Mouse (Mus musculus) forebrain, postnatal 0 days (tissue): Measurements from ENCODE around the gene Sh3pxd2a. TPM values are rescaled to one million over a fixed set of nuclear protein-coding genes. Genes with fewer than 3 reads are reported as not detected.
A peak's percentile ranks its signal among the peaks of the same experiment; 100 is the strongest.

ENCODE experiments used
- ATAC-seq: fragments of 200-750 bp; cut with Nextera tagmentation; 2 replicates; pipeline ENCODE4 v1.8.0; 2017; ENCODE audit warnings: mild to moderate bottlenecking, moderate library complexity
- DNase-seq: peaks from one replicate; pipeline ENCODE4 v3.0.0-alpha.2; 2015
- H3K27ac ChIP-seq: fragments of 300-500 bp; sonication (generic); 2 replicates; pipeline ENCODE4 v1.5.1; 2014; ENCODE audit warnings: low read depth, mild to moderate bottlenecking, antibody characterized with exemption, low read length, moderate library complexity, mixed read lengths
- H3K27me3 ChIP-seq: fragments of 300-500 bp; sonication (generic); 2 replicates; pipeline ENCODE4 v1.6.1; 2014; ENCODE audit warnings: mild to moderate bottlenecking, low read length, mixed read lengths; ENCODE audit not compliant: insufficient read depth
- H3K36me3 ChIP-seq: fragments of 300-500 bp; sonication (generic); 2 replicates; pipeline ENCODE4 v1.6.1; 2014; ENCODE audit warnings: mild to moderate bottlenecking, moderate library complexity; ENCODE audit not compliant: insufficient read depth
- H3K4me1 ChIP-seq: fragments of 300-500 bp; sonication (generic); 2 replicates; pipeline ENCODE4 v1.6.1; 2014; ENCODE audit warnings: antibody characterized with exemption; ENCODE audit not compliant: insufficient read depth
- H3K4me2 ChIP-seq: fragments of 300-500 bp; sonication (generic); 2 replicates; pipeline ENCODE4 v1.6.1; 2014; ENCODE audit warnings: low read depth, mild to moderate bottlenecking, moderate library complexity
- H3K4me3 ChIP-seq: fragments of 300-500 bp; sonication (generic); 2 replicates; pipeline ENCODE4 v1.5.1; 2014; ENCODE audit warnings: low read depth, low read length, mixed read lengths
- H3K9ac ChIP-seq: fragments of 300-500 bp; sonication (generic); 2 replicates; pipeline ENCODE4 v1.6.1; 2014; ENCODE audit warnings: mild to moderate bottlenecking
- H3K9me3 ChIP-seq: fragments of 300-500 bp; sonication (generic); 2 replicates; pipeline ENCODE4 v1.6.1; 2016; ENCODE audit warnings: low read length
- CTCF ChIP-seq: sonication (generic); IDR thresholded peaks from 2 replicates; pipeline ENCODE4 v1.5.1; 2016; ENCODE audit warnings: antibody characterized with exemption, control low read depth, low read depth
- WGBS: fragments of 180-500 bp; shearing (Covaris S2); extraction: QIAGEN DNeasy Blood & Tissue Kit; methylation state at CpG from one replicate; pipeline ENCODE4 v1.1.7; 2014; 5-methylcytosine and 5-hydroxymethylcytosine counted together
- polyA plus RNA-seq: library from polyadenylated mRNA; unstranded; fragments of >200 nt; fragmentation: Nextera tagmentation; extraction: Ambion mirVana; gene quantifications from 2 replicates; pipeline ENCODE4 v1.2.1, GENCODE M21; 2015
- total RNA-seq: library from RNA; depleted of rRNA; stranded (reverse); fragments of >200 nt; gene quantifications from 2 replicates; pipeline ENCODE4 v1.2.3, GENCODE M21; 2014

Sh3pxd2a gene
- total and polyA plus RNA-seq, 2 experiments from 2014 or later = 1.2 to 20.8 TPM

DNA sequence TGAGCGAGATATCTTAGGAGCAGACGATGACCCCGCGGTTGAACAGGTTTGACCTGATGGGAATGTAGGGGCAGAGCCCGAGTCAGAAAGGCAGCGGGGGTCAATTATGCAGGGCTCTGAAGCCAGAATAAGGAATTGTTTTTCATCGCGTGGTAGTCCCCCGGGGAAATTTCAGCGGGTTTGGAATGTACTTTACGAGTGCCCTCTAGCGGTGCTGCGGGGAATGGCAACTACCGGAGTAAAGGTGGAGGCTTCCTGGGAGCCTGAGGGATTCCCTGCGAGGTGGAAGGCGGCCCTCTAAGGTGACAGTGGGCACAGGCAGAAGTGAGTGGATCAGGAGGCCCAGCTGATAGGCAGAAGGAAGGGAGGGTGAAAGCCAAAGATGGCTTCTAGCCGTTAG, 125.0 kb downstream of the Sh3pxd2a start:
- Histone ChIP-seq H3K4me2 (peak overlapping the region; percentile 54), H3K36me3 (no peaks in the 10 kb centered on the region), H3K4me1 (peaks cover 10% of the 10 kb centered on the region), H3K9ac (0 out of 2 replicates have a peak overlapping the region, but pooled peaks have one; percentile 2), H3K27me3 (peaks cover 16% of the 10 kb centered on the region), H3K27ac (no peak overlapping the region), H3K9me3 (no peaks in the 10 kb centered on the region), H3K4me3 (peak overlapping the region; percentile 32)
- TF ChIP-seq CTCF = peak; percentile 90
- 1% methylated on average over 17 of the region's 17 CpGs for WGBS
- peak; percentile 90 for DNase-seq
- ATAC-seq = no peak

DNA sequence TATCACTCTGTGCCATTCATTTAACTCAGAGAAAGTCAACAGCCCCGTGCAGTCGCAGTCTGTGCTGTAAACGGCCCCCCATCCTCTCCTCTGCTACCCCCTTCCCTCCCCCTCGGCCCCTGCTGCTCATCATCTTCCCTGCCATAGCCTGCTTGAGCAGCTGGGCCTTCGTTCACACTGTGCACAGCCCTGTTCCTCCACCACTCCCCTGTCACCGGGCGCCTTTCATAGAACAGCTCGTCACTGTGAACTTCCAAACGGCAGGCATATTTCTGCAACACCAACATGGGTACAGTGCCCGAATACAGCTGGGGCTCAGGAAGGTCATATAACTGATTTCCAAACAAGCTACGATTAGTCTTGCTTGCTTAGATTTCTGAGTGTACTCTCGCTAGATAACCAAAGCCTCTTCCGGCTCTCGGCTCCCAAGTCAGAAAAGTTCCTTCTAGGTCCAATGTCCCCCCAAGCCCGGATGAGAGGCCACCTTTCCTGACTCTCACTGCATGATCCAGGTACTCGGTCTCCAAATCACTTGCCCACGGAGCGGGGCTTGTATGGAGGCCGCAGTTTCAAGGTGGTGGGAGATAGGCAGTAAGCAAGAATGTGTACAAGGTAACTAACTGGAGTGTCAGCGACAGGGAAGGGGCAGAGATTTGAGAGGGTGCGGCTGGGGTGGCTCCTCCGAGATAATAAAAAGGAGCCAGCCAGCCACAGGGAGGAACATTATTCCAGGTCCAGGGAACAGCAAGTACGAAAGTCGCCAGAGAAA, 125.6 kb downstream of the Sh3pxd2a start:
- peak overlapping the region; percentile 32 for H3K4me3 ChIP-seq
- TF ChIP-seq CTCF = no peak
- H3K4me2 ChIP-seq = peak overlapping the region; percentile 54
- DNase-seq = peak; percentile 25
- peaks cover 11% of the 10 kb centered on the region for H3K27me3 ChIP-seq
- ATAC-seq = peak; percentile 35
- no peak overlapping the region for H3K27ac ChIP-seq
- peaks cover 10% of the 10 kb centered on the region for H3K4me1 ChIP-seq
- no peaks in the 10 kb centered on the region for H3K9me3 ChIP-seq
- H3K36me3 ChIP-seq = no peaks in the 10 kb centered on the region
- WGBS = 27% methylated on average over 24 of the region's 24 CpGs
- H3K9ac ChIP-seq = peak overlapping the region; percentile 31; the same call in 1 of the 2 replicates

DNA sequence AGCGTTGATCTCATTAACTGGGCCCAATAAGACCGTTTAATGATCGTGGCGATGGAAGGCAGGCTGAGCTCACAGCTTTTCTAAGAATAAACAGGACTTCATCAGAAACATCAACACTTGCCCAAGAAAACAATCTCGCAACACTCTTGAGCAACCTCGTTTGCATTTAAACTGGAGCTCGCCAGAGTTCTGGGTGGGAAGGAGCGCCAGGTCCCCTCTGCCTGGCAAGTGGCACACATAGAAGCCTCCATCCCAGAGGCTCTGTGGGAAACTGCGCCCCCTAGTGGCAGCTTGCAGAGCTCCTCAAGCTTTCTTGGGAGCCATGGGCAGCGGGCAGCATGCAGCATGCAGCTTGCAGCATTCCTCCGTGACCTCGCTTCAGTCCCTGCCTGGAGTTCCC, 126.5 kb downstream of the Sh3pxd2a start:
- WGBS = 9% methylated on average over 12 of the region's 12 CpGs
- ATAC-seq = peak; percentile 78
- DNase-seq = peak; percentile 94
- Histone ChIP-seq H3K27me3 (peaks cover 9% of the 10 kb centered on the region; the same call in 1 of the 2 replicates), H3K9me3 (no peaks in the 10 kb centered on the region), H3K36me3 (no peaks in the 10 kb centered on the region), H3K4me1 (peaks cover 10% of the 10 kb centered on the region), H3K4me3 (peak overlapping the region; percentile 25), H3K9ac (peak overlapping the region; percentile 31), H3K27ac (no peak overlapping the region), H3K4me2 (peak overlapping the region; percentile 54)
- peak; percentile 98 for TF ChIP-seq CTCF

DNA sequence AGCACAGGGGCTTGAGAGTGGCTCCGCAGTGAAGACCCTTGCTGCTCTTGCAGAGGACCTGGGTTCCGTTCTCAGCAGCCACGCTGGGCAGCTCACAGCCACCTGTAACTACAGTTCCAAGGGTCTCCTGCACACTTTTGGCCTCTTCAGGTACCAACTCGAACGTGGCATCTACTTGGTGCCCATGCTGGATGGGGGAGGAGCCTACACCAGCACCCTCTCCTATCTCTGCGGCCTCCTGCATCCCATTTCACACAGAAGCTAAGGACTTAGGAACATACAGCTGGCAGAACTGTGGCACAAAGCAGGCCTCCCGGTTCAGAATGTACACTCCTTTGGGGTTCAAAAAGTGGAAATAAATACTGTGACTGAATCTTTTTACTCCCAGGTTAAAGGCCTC, 127.0 kb downstream of the Sh3pxd2a start:
- H3K36me3 ChIP-seq = no peaks in the 10 kb centered on the region
- H3K9ac ChIP-seq = no peak overlapping the region
- no peak overlapping the region for H3K4me2 ChIP-seq
- no peak for DNase-seq
- H3K27me3 ChIP-seq = peaks cover 5% of the 10 kb centered on the region; the same call in 1 of the 2 replicates
- H3K9me3 ChIP-seq = no peaks in the 10 kb centered on the region
- no peak overlapping the region for H3K4me3 ChIP-seq
- H3K4me1 ChIP-seq = peaks cover 10% of the 10 kb centered on the region
- no peak overlapping the region for H3K27ac ChIP-seq
- no peak for TF ChIP-seq CTCF
- WGBS = 60% methylated on average over 7 of the region's 7 CpGs
- no peak for ATAC-seq

GRCm38 (mm10) chr19:47335262-47335661, 128.9 kb downstream of the Sh3pxd2a start:
- Histone ChIP-seq H3K4me2 (no peak overlapping the region), H3K4me1 (peaks cover 10% of the 10 kb centered on the region), H3K4me3 (no peak overlapping the region), H3K36me3 (no peaks in the 10 kb centered on the region), H3K27me3 (no peaks in the 10 kb centered on the region), H3K27ac (no peak overlapping the region), H3K9me3 (no peaks in the 10 kb centered on the region), H3K9ac (no peak overlapping the region)
- DNase-seq = no peak
- WGBS = 59% methylated on average over 6 of the region's 6 CpGs
- ATAC-seq = no peak
- TF ChIP-seq CTCF = no peak

DNA sequence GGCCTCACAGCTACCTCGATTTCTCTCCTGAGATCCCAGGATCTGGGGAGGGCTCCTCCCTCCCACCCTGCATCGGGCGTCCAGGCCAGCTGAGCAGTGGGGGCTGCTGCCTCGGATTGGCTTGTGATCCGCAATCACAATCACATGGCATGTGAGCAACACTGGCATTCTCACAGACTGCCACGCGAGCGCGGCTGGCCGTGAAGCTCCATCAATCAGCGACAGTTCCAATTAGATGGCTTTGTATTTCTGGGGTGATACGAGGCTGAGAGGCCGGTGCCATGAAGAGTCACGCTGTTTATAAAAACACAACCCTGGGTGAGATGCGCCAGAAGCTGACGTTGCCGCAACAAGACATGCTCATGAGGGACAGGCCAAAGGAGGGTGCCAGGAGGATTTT, 129.5 kb downstream of the Sh3pxd2a start:
- TF ChIP-seq CTCF = no peak
- H3K36me3 ChIP-seq = no peaks in the 10 kb centered on the region
- WGBS = 18% methylated on average over 17 of the region's 17 CpGs
- H3K27ac ChIP-seq = no peak overlapping the region
- ATAC-seq = peak; percentile 64
- H3K4me1 ChIP-seq = peaks cover 10% of the 10 kb centered on the region
- H3K9ac ChIP-seq = no peak overlapping the region
- no peak overlapping the region for H3K4me2 ChIP-seq
- H3K4me3 ChIP-seq = no peak overlapping the region
- no peaks in the 10 kb centered on the region for H3K27me3 ChIP-seq
- DNase-seq = peak; percentile 59
- no peaks in the 10 kb centered on the region for H3K9me3 ChIP-seq

DNA sequence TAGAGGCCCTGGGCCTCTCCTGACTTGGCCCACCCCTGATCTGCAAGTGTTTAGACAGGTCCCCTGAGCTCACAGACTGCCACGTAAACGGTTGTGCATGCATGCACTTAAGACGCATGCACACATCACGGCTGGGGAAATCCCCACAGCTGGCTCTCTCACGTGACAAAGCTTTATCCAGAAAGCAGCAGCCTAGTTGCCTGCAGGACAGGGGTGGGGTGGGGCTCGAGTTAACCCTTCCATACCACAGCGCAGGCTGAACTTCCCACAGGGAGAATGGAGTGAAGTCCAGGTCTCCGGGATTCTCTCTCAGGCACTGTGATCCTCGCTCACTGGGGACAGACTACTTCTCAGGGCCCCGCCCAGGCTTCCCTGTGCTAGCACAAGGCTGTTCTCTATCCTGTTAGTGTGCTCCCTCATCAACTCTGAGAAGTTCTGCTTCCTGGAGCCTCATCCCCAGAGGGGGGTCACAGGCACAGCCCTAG, 133.4 kb downstream of the Sh3pxd2a start:
- WGBS = 28% methylated on average over 10 of the region's 10 CpGs
- H3K36me3 ChIP-seq = no peaks in the 10 kb centered on the region
- peak; percentile 67 for ATAC-seq
- no peak overlapping the region for H3K9ac ChIP-seq
- TF ChIP-seq CTCF = no peak
- no peak overlapping the region; the same call in 1 of the 2 replicates for H3K27ac ChIP-seq
- DNase-seq = peak; percentile 40
- no peaks in the 10 kb centered on the region for H3K9me3 ChIP-seq
- H3K27me3 ChIP-seq = no peaks in the 10 kb centered on the region
- H3K4me2 ChIP-seq = no peak overlapping the region
- peaks cover 6% of the 10 kb centered on the region for H3K4me1 ChIP-seq
- no peak overlapping the region for H3K4me3 ChIP-seq
